Comparison of ENCODE assay signal across 20 mouse cellular contexts in the genomic region with DNA sequence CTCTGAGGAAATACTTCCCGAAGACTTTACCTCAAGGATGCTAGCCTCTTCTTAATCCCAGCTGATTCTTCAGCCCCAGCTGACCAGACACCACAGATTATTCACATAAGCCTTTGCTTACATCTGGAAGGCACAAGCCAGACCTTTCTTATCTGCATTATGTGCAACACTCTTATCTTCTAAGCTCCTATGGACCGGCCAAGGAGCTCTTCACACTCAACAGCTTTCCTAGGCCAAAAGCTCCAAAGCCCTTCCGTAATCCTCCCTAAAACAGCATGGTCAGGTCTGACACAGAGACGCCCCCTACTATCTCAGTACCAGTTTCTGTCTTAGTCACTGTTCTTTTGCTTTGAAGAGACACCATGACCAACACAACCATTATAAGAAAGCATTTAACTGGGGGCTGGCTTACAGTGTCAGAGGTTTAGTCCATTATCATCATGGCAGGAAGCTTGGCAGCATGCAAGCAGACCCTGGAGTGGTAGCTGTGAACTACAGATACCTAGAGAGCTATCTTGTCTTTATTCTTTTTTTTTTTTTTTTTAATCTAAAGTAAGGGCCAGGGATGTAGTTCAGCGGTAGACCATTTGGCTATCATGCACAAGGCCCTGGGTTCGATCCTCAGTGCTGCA. TPM values are rescaled to one million over a fixed set of nuclear protein-coding genes. Genes with fewer than 3 reads are reported as not detected.
DNase-seq lines count a peak whose midpoint lies in the region; ATAC-seq and TF ChIP-seq lines count a peak whose summit lies in the region.
"Had no signal": no experiment of that assay in that cellular context is flagged by ENCODE, and none has a peak within 500 bp of the region (broad histone marks: within the 10 kb centered on the region; RNA-seq: fewer than 3 reads in every experiment).

No protein-coding gene starts in this region.

- 45% methylated on average over 6 of the region's 6 CpGs for WGBS in liver, embryonic 11.5 days
- whole genome bisulfite sequencing in macrophage (ENCODE audit: missing documents) = 90% methylated on average over 6 of the region's 6 CpGs
- WGBS in forebrain, postnatal 0 days = 93% methylated on average over 6 of the region's 6 CpGs

- peak; percentile 49 for ATAC-seq in liver, embryonic 11.5 days (replicated peaks; ENCODE audit: low FRiP score)
- no peak for ATAC-seq in forebrain, postnatal 0 days
- ATAC-seq: forebrain, embryonic 15.5 days; midbrain, embryonic 15.5 days had no signal

- no peaks in the 10 kb centered on the region for H3K9me3 ChIP-seq in liver, embryonic 11.5 days (ENCODE audit: control insufficient read depth, low read length)
- H3K9me3 ChIP-seq in forebrain, postnatal 0 days (ENCODE audit: low read length) = no peaks in the 10 kb centered on the region
- H3K9me3 ChIP-seq: embryonic facial prominence, embryonic 12.5 days; forebrain, embryonic 15.5 days; hindbrain, embryonic 12.5 days; midbrain, embryonic 15.5 days; neural tube, embryonic 15.5 days had no signal

- peak overlapping the region; percentile 55 for H3K4me2 ChIP-seq in liver, embryonic 11.5 days
- H3K4me2 ChIP-seq in forebrain, postnatal 0 days (ENCODE audit: low read depth) = no peak overlapping the region
- H3K4me2 ChIP-seq: embryonic facial prominence, embryonic 12.5 days; forebrain, embryonic 15.5 days; heart, embryonic 11.5 days; hindbrain, embryonic 12.5 days; lung, embryonic 14.5 days; midbrain, embryonic 15.5 days; neural tube, embryonic 15.5 days had no signal

- H3K27ac ChIP-seq in liver, embryonic 11.5 days (ENCODE audit: low read depth, low read length) = peak overlapping the region; percentile 79
- H3K27ac ChIP-seq in macrophage = 0 out of 2 replicates have a peak overlapping the region, but pooled peaks have one; percentile 12
- no peak overlapping the region for H3K27ac ChIP-seq in forebrain, postnatal 0 days (ENCODE audit: low read depth, low read length)
- H3K27ac ChIP-seq: embryonic facial prominence, embryonic 12.5 days; forebrain, embryonic 15.5 days; hindbrain, embryonic 12.5 days; left cerebral cortex, adult 2 months; midbrain, embryonic 15.5 days; neural tube, embryonic 15.5 days had no signal

- no peaks in the 10 kb centered on the region for H3K27me3 ChIP-seq in liver, embryonic 11.5 days (replicated peaks; ENCODE audit: control insufficient read depth, insufficient read depth, low read length)
- no peaks in the 10 kb centered on the region for H3K27me3 ChIP-seq in forebrain, postnatal 0 days (ENCODE audit: insufficient read depth, low read length)
- H3K27me3 ChIP-seq: embryonic facial prominence, embryonic 12.5 days; forebrain, embryonic 15.5 days; hindbrain, embryonic 12.5 days; midbrain, embryonic 15.5 days; neural tube, embryonic 15.5 days had no signal

- peaks cover 28% of the 10 kb centered on the region for H3K4me1 ChIP-seq in liver, embryonic 11.5 days (replicated peaks; ENCODE audit: control insufficient read depth, insufficient read depth, low read length)
- no peaks in the 10 kb centered on the region for H3K4me1 ChIP-seq in forebrain, postnatal 0 days (ENCODE audit: insufficient read depth)
- H3K4me1 ChIP-seq: embryonic facial prominence, embryonic 12.5 days; forebrain, embryonic 15.5 days; hindbrain, embryonic 12.5 days; midbrain, embryonic 15.5 days; neural tube, embryonic 15.5 days had no signal

- no peak overlapping the region for H3K4me3 ChIP-seq in liver, embryonic 11.5 days (ENCODE audit: low read depth, low read length)
- H3K4me3 ChIP-seq in macrophage (ENCODE audit: inconsistent target) = no peak overlapping the region
- H3K4me3 ChIP-seq in forebrain, postnatal 0 days (ENCODE audit: low read depth, low read length) = no peak overlapping the region
- H3K4me3 ChIP-seq: embryonic facial prominence, embryonic 12.5 days; forebrain, embryonic 15.5 days; hindbrain, embryonic 12.5 days; left cerebral cortex, adult 2 months; midbrain, embryonic 15.5 days; myocyte; neural tube, embryonic 15.5 days had no signal

- TF ChIP-seq CTCF in forebrain, postnatal 0 days (IDR thresholded peaks at IDR 0.05; ENCODE audit: low read depth) = no peak

- no peaks in the 10 kb centered on the region for H3K79me2 ChIP-seq in macrophage (ENCODE audit: inconsistent target)

- no peak overlapping the region for H3K9ac ChIP-seq in liver, embryonic 11.5 days (ENCODE audit: low read depth, low read length)
- H3K9ac ChIP-seq in forebrain, postnatal 0 days = no peak overlapping the region
- H3K9ac ChIP-seq: embryonic facial prominence, embryonic 12.5 days; forebrain, embryonic 15.5 days; hindbrain, embryonic 12.5 days; lung, embryonic 14.5 days; midbrain, embryonic 15.5 days; neural tube, embryonic 15.5 days had no signal

- peak; percentile 53 for DNase-seq in heart, adult 11 months
- no peak for DNase-seq in heart, postnatal 4 days
- peak; percentile 58 for DNase-seq in MEL-GATA-1-ER (ENCODE audit: extremely low read depth, low read depth)
- no peak for DNase-seq in liver, embryonic 11.5 days (ENCODE audit: low spot score)
- DNase-seq in thymus, postnatal 25 days = no peak
- DNase-seq in forebrain, postnatal 0 days = no peak
- DNase-seq in frontal cortex, postnatal 25 days (ENCODE audit: low spot score in 2 of 2) = no peak
- DNase-seq: cerebellum, adult 9-11 months; kidney, adult 9 months; layer of hippocampus, adult 9-11 months had no signal

- H3K36me3 ChIP-seq in liver, embryonic 11.5 days (ENCODE audit: control insufficient read depth, insufficient read depth, low read length) = no peaks in the 10 kb centered on the region
- H3K36me3 ChIP-seq in macrophage (ENCODE audit: inconsistent target) = no peaks in the 10 kb centered on the region
- H3K36me3 ChIP-seq in forebrain, postnatal 0 days (ENCODE audit: insufficient read depth) = no peaks in the 10 kb centered on the region
- H3K36me3 ChIP-seq: embryonic facial prominence, embryonic 12.5 days; forebrain, embryonic 15.5 days; hindbrain, embryonic 12.5 days; midbrain, embryonic 15.5 days; neural tube, embryonic 15.5 days had no signal

RNA-seq across cellular contexts. Expression of a gene that starts 13.1 kb away (rescaled TPM):
- total RNA-seq in heart, postnatal 4 days (2021) = 1 to 10 TPM; 7.4 to 7.5 TPM
- polyA plus RNA-seq in liver, embryonic 11.5 days (2014; fragmentation: Nextera tagmentation; extraction: Ambion mirVana) = 12.4 and 13.2 TPM in 2 replicates
- 10 to 100 TPM in 11 of 26 experiments, 1 to 10 TPM in 14, under 1 TPM in 1; 0.75 to 24.1 (median 8.1) TPM for total RNA-seq in macrophage (2018; cell fraction: chromatin; rRNA removed)
- total RNA-seq in macrophage (2018; cell fraction: cytosol; rRNA removed) = 1 to 10 TPM in 24 of 26 experiments, under 1 TPM in 2; 0.66 to 7.5 (median 3.5) TPM
- 10 to 100 TPM in 12 of 26 experiments, 1 to 10 TPM in 12, under 1 TPM in 2; 0.72 to 28.6 (median 9.5) TPM for total RNA-seq in macrophage (2018; cell fraction: nucleus; rRNA removed)
- 2.2 to 4.4 TPM (median 3.6 TPM) in 3 replicates for polyA plus RNA-seq in macrophage (2018)
- 10.5 and 12.1 TPM in 2 replicates for total RNA-seq in forebrain, postnatal 0 days (2014; rRNA removed)
- polyA plus RNA-seq in forebrain, postnatal 0 days (2015; fragmentation: Nextera tagmentation; extraction: Ambion mirVana) = 8.7 and 9.2 TPM in 2 replicates

Comparison
In these comparisons a context has a peak if more than half of its experiments do, and no peak if none do; other contexts are left out.
1. DNase-seq: peak in heart, adult 11 months (single experiment) and MEL-GATA-1-ER (single experiment); none in heart, postnatal 4 days (single experiment), liver, embryonic 11.5 days (single experiment), thymus, postnatal 25 days (single experiment), forebrain, postnatal 0 days (single experiment) and frontal cortex, postnatal 25 days (0 of 2).